Mouse (Mus musculus): ENCODE measurements around the gene Trim54. TPM values are rescaled to one million over a fixed set of nuclear protein-coding genes. Genes with fewer than 3 reads are reported as not detected.

Gene Trim54
- 0.12 and 0.86 TPM in 2 replicates for polyA plus RNA-seq (2015; fragmentation: Nextera tagmentation; extraction: Ambion mirVana)

GRCm38 (mm10) chr5:31116354-31116753 lies at the start of gene Trim54:
Trim54 (plus strand) TSS chr5:31116712.
- TF ChIP-seq EP300 (IDR thresholded peaks at IDR 0.05; ENCODE audit: low read depth) = no peak
- no peak for TF ChIP-seq CTCF (IDR thresholded peaks at IDR 0.05; ENCODE audit: low read depth)

DNA sequence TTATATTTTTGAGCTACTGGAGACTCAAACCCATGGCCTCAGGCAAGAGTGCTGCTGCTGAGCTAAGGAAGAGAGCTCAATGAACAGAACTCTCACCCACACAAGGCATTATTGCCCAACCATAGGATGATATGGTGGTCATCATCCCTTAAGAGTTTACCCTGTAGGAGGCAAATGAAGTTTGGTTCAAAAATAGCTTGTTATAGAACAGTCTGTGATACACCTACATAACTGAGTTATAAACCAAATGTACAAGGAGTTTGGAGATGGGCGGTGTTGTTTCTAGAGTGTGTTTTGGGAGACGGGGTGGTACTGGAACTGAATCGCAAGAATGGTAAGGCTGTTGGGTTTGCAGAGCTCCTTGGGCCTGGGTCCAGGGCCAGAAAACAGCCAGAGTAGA lies 46.7 kb upstream of the Trim54 start:
- ATAC-seq = no peak
- no peak overlapping the region for H3K9ac ChIP-seq (replicated peaks)
- no peak overlapping the region for H3K27ac ChIP-seq (ENCODE audit: low read depth)
- WGBS (ENCODE audit: insufficient replicate concordance) = 94% methylated on average over 3 of the region's 3 CpGs
- no peaks in the 10 kb centered on the region for H3K9me3 ChIP-seq (ENCODE audit: low read length)
- DNase-seq = no peak
- no peak overlapping the region for H3K4me2 ChIP-seq (ENCODE audit: low read depth, low read length)
- TF ChIP-seq EP300 (IDR thresholded peaks at IDR 0.05; ENCODE audit: low read depth) (no peak), CTCF (IDR thresholded peaks at IDR 0.05; ENCODE audit: low read depth) (no peak)
- H3K27me3 ChIP-seq (ENCODE audit: insufficient read depth, low read length) = no peaks in the 10 kb centered on the region
- H3K4me1 ChIP-seq (ENCODE audit: insufficient read depth) = no peaks in the 10 kb centered on the region
- peaks cover 67% of the 10 kb centered on the region for H3K36me3 ChIP-seq (replicated peaks; ENCODE audit: insufficient read depth, low read length)
- H3K4me3 ChIP-seq (ENCODE audit: low read depth, low read length) = no peak overlapping the region

More at GRCm38 (mm10) chr5:31116354-31116753, at the start of gene Trim54:
- no peaks in the 10 kb centered on the region for H3K9me3 ChIP-seq (ENCODE audit: low read length)
- ATAC-seq (no peak), DNase-seq (no peak)
- H3K4me1 ChIP-seq (ENCODE audit: insufficient read depth) = no peaks in the 10 kb centered on the region
- no peak within 1 kb of the TSS for H3K4me3 ChIP-seq (ENCODE audit: low read depth, low read length)
- H3K27me3 ChIP-seq (ENCODE audit: insufficient read depth, low read length) = 0 out of 2 replicates have a peak, but pooled peaks cover 4% of the 10 kb centered on the region
- H3K27ac ChIP-seq (ENCODE audit: low read depth) = no peak within 1 kb of the TSS
- no peak within 1 kb of the TSS for H3K9ac ChIP-seq (replicated peaks)
- WGBS (ENCODE audit: insufficient replicate concordance) = 26% methylated on average over 3 of the region's 3 CpGs
- H3K4me2 ChIP-seq (ENCODE audit: low read depth, low read length) = no peak within 1 kb of the TSS
- no peaks in the 10 kb centered on the region for H3K36me3 ChIP-seq (replicated peaks; ENCODE audit: insufficient read depth, low read length)

DNA sequence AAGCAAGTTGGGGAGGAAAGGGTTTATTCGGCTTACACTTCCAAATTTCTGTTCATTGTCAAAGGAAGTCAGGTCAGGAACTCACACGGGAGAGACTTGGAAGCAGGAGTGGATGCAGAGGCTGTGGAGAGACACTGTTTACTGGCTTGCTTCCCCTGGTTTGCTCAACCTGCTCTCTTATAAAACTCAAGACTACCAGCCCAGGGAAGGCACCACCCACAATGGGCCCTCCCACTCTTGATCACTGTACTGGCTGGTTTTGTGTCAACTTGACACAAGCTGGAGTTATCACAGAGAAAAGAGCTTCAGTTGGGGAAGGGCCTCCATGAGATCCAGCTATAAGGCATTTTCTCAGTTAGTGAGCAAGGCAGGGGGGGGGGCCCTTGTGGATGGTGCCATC lies 45.5 kb upstream of the Trim54 start:
- ATAC-seq (no peak), DNase-seq (no peak)
- Histone ChIP-seq H3K9ac (replicated peaks) (no peak overlapping the region), H3K27me3 (ENCODE audit: insufficient read depth, low read length) (no peaks in the 10 kb centered on the region), H3K4me1 (ENCODE audit: insufficient read depth) (no peaks in the 10 kb centered on the region), H3K4me3 (ENCODE audit: low read depth, low read length) (no peak overlapping the region), H3K4me2 (ENCODE audit: low read depth, low read length) (no peak overlapping the region), H3K9me3 (ENCODE audit: low read length) (no peaks in the 10 kb centered on the region), H3K27ac (ENCODE audit: low read depth) (no peak overlapping the region), H3K36me3 (replicated peaks; ENCODE audit: insufficient read depth, low read length) (peaks cover 76% of the 10 kb centered on the region)
- WGBS (ENCODE audit: insufficient replicate concordance) = 65% methylated on average over 2 of the region's 2 CpGs
- TF ChIP-seq CTCF (IDR thresholded peaks at IDR 0.05; ENCODE audit: low read depth) (no peak), EP300 (IDR thresholded peaks at IDR 0.05; ENCODE audit: low read depth) (no peak)

DNA sequence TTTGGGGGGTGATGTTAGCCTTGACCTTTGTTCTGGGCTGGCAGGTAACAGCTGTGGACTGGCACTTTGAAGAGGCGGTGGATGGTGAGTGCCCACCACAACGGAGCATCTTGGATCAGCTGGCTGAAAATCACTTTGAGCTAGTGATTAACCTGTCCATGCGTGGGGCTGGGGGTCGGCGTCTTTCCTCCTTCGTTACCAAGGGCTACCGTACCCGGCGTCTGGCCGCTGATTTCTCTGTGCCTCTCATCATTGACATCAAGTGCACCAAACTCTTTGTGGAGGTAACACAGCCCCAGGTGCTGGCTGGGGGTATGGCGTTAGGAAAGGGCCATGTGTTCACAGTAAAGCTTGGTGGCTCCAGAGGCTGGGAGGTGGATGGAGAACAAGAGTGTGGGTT lies 44.7 kb upstream of the Trim54 start:
- no peaks in the 10 kb centered on the region for H3K27me3 ChIP-seq (ENCODE audit: insufficient read depth, low read length)
- H3K9me3 ChIP-seq (ENCODE audit: low read length) = no peaks in the 10 kb centered on the region
- TF ChIP-seq CTCF (IDR thresholded peaks at IDR 0.05; ENCODE audit: low read depth) (no peak), EP300 (IDR thresholded peaks at IDR 0.05; ENCODE audit: low read depth) (no peak)
- DNase-seq = no peak
- H3K4me2 ChIP-seq (ENCODE audit: low read depth, low read length) = no peak overlapping the region
- WGBS (ENCODE audit: insufficient replicate concordance) = 91% methylated on average over 11 of the region's 11 CpGs
- no peak for ATAC-seq
- H3K4me3 ChIP-seq (ENCODE audit: low read depth, low read length) = no peak overlapping the region
- no peak overlapping the region for H3K9ac ChIP-seq (replicated peaks)
- no peaks in the 10 kb centered on the region for H3K4me1 ChIP-seq (ENCODE audit: insufficient read depth)
- no peak overlapping the region for H3K27ac ChIP-seq (ENCODE audit: low read depth)
- H3K36me3 ChIP-seq (replicated peaks; ENCODE audit: insufficient read depth, low read length) = peaks cover 73% of the 10 kb centered on the region

DNA sequence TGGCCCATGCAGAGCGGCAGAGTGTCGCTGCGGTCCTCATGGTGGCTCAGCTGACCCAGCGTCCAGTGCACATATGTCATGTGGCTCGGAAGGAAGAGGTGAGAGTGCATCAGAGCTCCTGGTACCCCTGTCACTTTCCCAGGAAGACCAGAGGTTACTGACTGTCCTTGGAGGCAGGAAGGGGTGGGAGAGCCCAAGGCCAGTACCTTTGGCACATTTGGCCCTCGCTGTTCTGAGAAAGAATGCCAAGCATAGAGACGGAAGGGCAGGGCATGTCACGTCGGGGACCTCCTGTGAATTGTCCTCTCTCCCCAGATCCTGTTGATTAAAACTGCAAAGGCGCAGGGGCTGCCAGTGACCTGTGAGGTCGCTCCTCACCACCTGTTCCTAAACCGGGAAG lies 43.3 kb upstream of the Trim54 start:
- ATAC-seq (no peak), DNase-seq (no peak)
- peaks cover 67% of the 10 kb centered on the region for H3K36me3 ChIP-seq (replicated peaks; ENCODE audit: insufficient read depth, low read length)
- H3K9me3 ChIP-seq (ENCODE audit: low read length) = no peaks in the 10 kb centered on the region
- H3K27ac ChIP-seq (ENCODE audit: low read depth) = no peak overlapping the region
- no peak for TF ChIP-seq EP300 (IDR thresholded peaks at IDR 0.05; ENCODE audit: low read depth)
- TF ChIP-seq CTCF (IDR thresholded peaks at IDR 0.05; ENCODE audit: low read depth) = no peak
- no peaks in the 10 kb centered on the region for H3K27me3 ChIP-seq (ENCODE audit: insufficient read depth, low read length)
- no peak overlapping the region for H3K4me3 ChIP-seq (ENCODE audit: low read depth, low read length)
- H3K4me1 ChIP-seq (ENCODE audit: insufficient read depth) = no peaks in the 10 kb centered on the region
- H3K4me2 ChIP-seq (ENCODE audit: low read depth, low read length) = no peak overlapping the region
- 89% methylated on average over 12 of the region's 12 CpGs for WGBS (ENCODE audit: insufficient replicate concordance)
- no peak overlapping the region for H3K9ac ChIP-seq (replicated peaks)

GRCm38 (mm10) chr5:31076346-31076745 lies 40.2 kb upstream of the Trim54 start:
- 85% methylated on average over 13 of the region's 13 CpGs for WGBS (ENCODE audit: insufficient replicate concordance)
- no peak overlapping the region for H3K9ac ChIP-seq (replicated peaks)
- H3K27me3 ChIP-seq (ENCODE audit: insufficient read depth, low read length) = no peaks in the 10 kb centered on the region
- H3K4me3 ChIP-seq (ENCODE audit: low read depth, low read length) = no peak overlapping the region
- no peak overlapping the region for H3K27ac ChIP-seq (ENCODE audit: low read depth)
- ATAC-seq = no peak
- no peak overlapping the region for H3K4me2 ChIP-seq (ENCODE audit: low read depth, low read length)
- DNase-seq = no peak
- H3K4me1 ChIP-seq (ENCODE audit: insufficient read depth) = no peaks in the 10 kb centered on the region
- H3K9me3 ChIP-seq (ENCODE audit: low read length) = no peaks in the 10 kb centered on the region
- no peak for TF ChIP-seq EP300 (IDR thresholded peaks at IDR 0.05; ENCODE audit: low read depth)
- no peak for TF ChIP-seq CTCF (IDR thresholded peaks at IDR 0.05; ENCODE audit: low read depth)
- H3K36me3 ChIP-seq (replicated peaks; ENCODE audit: insufficient read depth, low read length) = peaks cover 43% of the 10 kb centered on the region

Measured in liver, postnatal 0 days (tissue).